Mouse (Mus musculus) limb, embryonic 14.5 days (tissue): ENCODE data around the gene Gal3st2. TPM values are rescaled to one million over a fixed set of nuclear protein-coding genes. Genes with fewer than 3 reads are reported as not detected.
"Not testable (repeated sequence)": the region's sequence is repeated elsewhere in the genome, so short reads cannot be mapped to it uniquely, and the experiment has no call there.

Experiments used
- ATAC-seq: fragments of 200-750 bp; cut with Nextera tagmentation; 2 replicates; pipeline ENCODE4 v1.8.0; 2017; ENCODE audit warnings: low read depth, moderate number of reproducible peaks, moderate TSS enrichment; ENCODE audit not compliant: low FRiP score
- DNase-seq: peaks from one replicate; pipeline ENCODE4 v3.0.0-alpha.2; 2015; ENCODE audit warnings: low spot score
- H3K27ac ChIP-seq: fragments of 300-500 bp; sonication (generic); replicated peaks from 2 replicates; pipeline ENCODE4 v1.5.1; 2014; ENCODE audit warnings: low read depth, mild to moderate bottlenecking, low read length, moderate library complexity, mixed read lengths
- H3K27me3 ChIP-seq: fragments of 300-500 bp; sonication (generic); 2 replicates; pipeline ENCODE4 v1.6.1; 2014; ENCODE audit warnings: low read length, mixed read lengths; ENCODE audit not compliant: control insufficient read depth, insufficient read depth
- H3K36me3 ChIP-seq: fragments of 300-500 bp; sonication (generic); 2 replicates; pipeline ENCODE4 v1.6.1; 2014; ENCODE audit warnings: mild to moderate bottlenecking, low read length, moderate library complexity, mixed read lengths; ENCODE audit not compliant: control insufficient read depth, insufficient read depth
- H3K4me1 ChIP-seq: fragments of 300-500 bp; sonication (generic); 2 replicates; pipeline ENCODE4 v1.6.1; 2014; ENCODE audit warnings: antibody characterized with exemption, low read length, mixed read lengths; ENCODE audit not compliant: control insufficient read depth, insufficient read depth
- H3K4me2 ChIP-seq: fragments of 300-500 bp; sonication (generic); replicated peaks from 2 replicates; pipeline ENCODE4 v1.6.1; 2014; ENCODE audit warnings: low read depth, mild to moderate bottlenecking, low read length, moderate library complexity; ENCODE audit not compliant: severe bottlenecking
- H3K4me3 ChIP-seq: fragments of 300-500 bp; sonication (generic); replicated peaks from 2 replicates; pipeline ENCODE4 v1.5.1; 2014; ENCODE audit warnings: low read length
- H3K9ac ChIP-seq: fragments of 300-500 bp; sonication (generic); 2 replicates; pipeline ENCODE4 v1.6.1; 2014; ENCODE audit warnings: mild to moderate bottlenecking, low read depth, low read length, moderate library complexity; ENCODE audit not compliant: severe bottlenecking
- H3K9me3 ChIP-seq: fragments of 300-500 bp; sonication (generic); 2 replicates; pipeline ENCODE4 v1.6.1; 2016; ENCODE audit warnings: low read length; ENCODE audit not compliant: control insufficient read depth
- POLR2A ChIP-seq: fragments of 200-500 bp; IDR thresholded peaks from 2 replicates; pipeline ENCODE4 v1.8.0; 2012; ENCODE audit warnings: inconsistent platforms, mild to moderate bottlenecking, moderate library complexity, borderline replicate concordance; ENCODE audit not compliant: insufficient read depth, insufficient read length; ENCODE audit errors: extremely low read depth
- WGBS: fragments of 180-500 bp; shearing (Covaris S2); extraction: QIAGEN DNeasy Blood & Tissue Kit; methylation state at CpG from one replicate; pipeline ENCODE4 v1.1.7; 2014; 5-methylcytosine and 5-hydroxymethylcytosine counted together
- polyA plus RNA-seq, 2 experiments: library from polyadenylated mRNA; depleted of rRNA in 1 of 2; stranded (reverse) in 1 of 2; unstranded in 1 of 2; fragments of >200 nt; fragmentation: Nextera tagmentation in 1 of 2; extraction: Ambion mirVana in 1 of 2; gene quantifications; 2 replicates each; pipeline versions ENCODE4 v1.2.1 to v1.2.3; 2012 to 2014

The Gal3st2 gene
- polyA plus RNA-seq, 2 experiments, result 0.08 to 0.23 TPM

DNA sequence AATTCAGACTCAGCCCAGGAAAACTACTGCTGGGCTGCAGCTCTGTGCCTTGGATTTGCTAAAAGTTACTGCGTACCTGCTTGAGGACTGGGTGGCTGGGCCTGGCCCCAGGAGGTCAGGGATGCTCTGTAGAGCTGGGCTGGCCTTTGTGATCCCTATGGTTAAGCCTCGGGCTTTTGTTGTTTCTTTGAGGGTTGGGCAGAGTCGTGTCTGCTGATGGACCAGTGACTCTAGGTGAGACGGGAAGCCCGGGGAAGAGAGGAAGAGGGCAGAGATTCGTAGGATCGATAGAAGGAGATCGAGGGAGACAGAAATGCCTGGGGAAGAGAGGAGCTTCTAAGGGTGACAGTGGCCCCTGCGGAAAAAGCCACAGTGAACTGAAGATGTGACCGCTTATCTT, 36.5 kb upstream of the Gal3st2 start, which contains the start of gene D2hgdh:
D2hgdh (plus strand) TSS at position 301 of the 400 bp plus-strand sequence.
- TF ChIP-seq POLR2A, result no peak
- Histone ChIP-seq H3K9ac (peak within 1 kb of the TSS; percentile 71), H3K36me3 (peaks cover 16% of the 10 kb centered on the region), H3K4me2 (peak within 1 kb of the TSS; percentile 64), H3K9me3 (no peaks in the 10 kb centered on the region), H3K4me1 (peaks cover 7% of the 10 kb centered on the region; the same call in 1 of the 2 replicates), H3K27ac (peak within 1 kb of the TSS; percentile 94), H3K27me3 (no peaks in the 10 kb centered on the region), H3K4me3 (peak within 1 kb of the TSS; percentile 59)
- no peak for DNase-seq
- WGBS, result 8% methylated on average over 10 of the region's 10 CpGs
- ATAC-seq, result no peak

- Histone ChIP-seq H3K4me3 (peak overlapping the region; percentile 59), H3K4me2 (peak overlapping the region; percentile 64), H3K9me3 (no peaks in the 10 kb centered on the region), H3K27ac (peak overlapping the region; percentile 94), H3K4me1 (peaks cover 7% of the 10 kb centered on the region; the same call in 1 of the 2 replicates), H3K27me3 (no peaks in the 10 kb centered on the region), H3K36me3 (peaks cover 10% of the 10 kb centered on the region), H3K9ac (peak overlapping the region; percentile 71)
- under 1% methylated on average over 30 of the region's 30 CpGs for WGBS
- DNase-seq (peak; percentile 96), ATAC-seq (peak; percentile 98)
- TF ChIP-seq POLR2A, result peak; percentile 82; the same call in 1 of the 2 replicates
Measured at GRCm38 (mm10) chr1:93825105-93825674, 35.9 kb upstream of the Gal3st2 start.

DNA sequence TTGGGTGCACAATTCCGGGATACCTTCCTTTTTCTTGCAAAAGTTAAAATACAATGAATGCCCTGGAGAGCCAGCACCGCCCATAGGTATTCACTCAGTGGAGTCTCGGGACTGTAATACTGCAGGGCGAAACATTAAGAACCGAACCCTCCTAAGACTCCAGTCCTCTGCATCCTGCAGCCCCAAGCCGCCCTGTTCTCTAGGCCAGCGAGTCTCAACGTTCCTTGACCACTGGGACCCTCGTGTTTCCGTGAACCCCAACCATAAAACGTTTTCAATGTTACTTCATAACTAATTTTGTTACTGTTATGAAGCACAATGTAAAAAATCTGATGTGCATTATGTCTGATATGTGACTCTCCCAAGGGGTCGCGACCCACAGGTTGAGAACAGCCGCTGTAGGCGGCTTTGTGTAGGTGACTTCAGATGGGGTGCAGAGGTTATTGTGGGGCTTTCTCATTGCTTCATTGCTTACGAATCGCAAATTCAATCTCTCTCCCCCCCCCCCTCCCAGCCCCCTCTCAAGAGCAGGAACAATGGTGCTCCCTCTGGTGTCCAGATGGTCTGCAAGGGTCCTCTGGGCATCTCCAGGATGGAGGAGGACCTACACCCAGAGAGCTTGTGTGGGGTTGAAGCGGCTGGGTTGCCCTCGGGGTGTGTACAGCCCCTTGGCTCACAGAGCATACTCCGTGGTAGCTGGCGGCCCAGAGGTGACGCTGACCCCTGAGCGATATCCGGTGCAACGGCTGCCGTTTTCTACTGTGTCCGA, 35.2 kb upstream of the Gal3st2 start:
- Histone ChIP-seq H3K9ac (peak overlapping the region; percentile 71), H3K9me3 (no peaks in the 10 kb centered on the region), H3K4me1 (peaks cover 7% of the 10 kb centered on the region; the same call in 1 of the 2 replicates), H3K27ac (peak overlapping the region; percentile 94), H3K36me3 (peaks cover 3% of the 10 kb centered on the region; the same call in 1 of the 2 replicates), H3K4me2 (peak overlapping the region; percentile 64), H3K27me3 (no peaks in the 10 kb centered on the region), H3K4me3 (peak overlapping the region; percentile 59)
- WGBS, result 47% methylated on average over 26 of the region's 27 CpGs
- no peak for DNase-seq
- no peak for TF ChIP-seq POLR2A
- ATAC-seq, result no peak

DNA sequence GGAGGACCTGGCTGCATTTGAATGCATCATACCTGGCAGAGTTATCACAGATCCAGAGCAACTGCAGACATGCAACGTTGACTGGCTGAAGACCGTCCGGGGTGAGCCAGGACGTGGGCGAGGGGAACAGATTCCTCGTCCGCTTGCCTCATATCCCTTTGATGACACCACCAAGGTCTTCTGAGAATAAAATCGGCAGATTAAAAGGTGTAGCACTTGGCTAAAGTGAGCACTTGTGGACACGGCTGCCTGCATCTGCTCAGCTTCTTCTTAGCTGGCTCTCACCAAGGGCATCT, 34.6 kb upstream of the Gal3st2 start:
- H3K4me1 ChIP-seq, result peaks cover 7% of the 10 kb centered on the region; the same call in 1 of the 2 replicates
- peak overlapping the region; percentile 64; the same call in 1 of the 2 replicates for H3K4me2 ChIP-seq
- no peaks in the 10 kb centered on the region for H3K36me3 ChIP-seq
- H3K9ac ChIP-seq, result no peak overlapping the region
- H3K27ac ChIP-seq, result no peak overlapping the region
- ATAC-seq (no peak), DNase-seq (no peak)
- H3K4me3 ChIP-seq, result peak overlapping the region; percentile 59; the same call in 1 of the 2 replicates
- no peaks in the 10 kb centered on the region for H3K27me3 ChIP-seq
- no peaks in the 10 kb centered on the region for H3K9me3 ChIP-seq
- no peak for TF ChIP-seq POLR2A
- 93% methylated on average over 9 of the region's 9 CpGs for WGBS

- not testable (repeated sequence) for H3K4me3 ChIP-seq, H3K9ac ChIP-seq, ATAC-seq, DNase-seq, H3K9me3 ChIP-seq, H3K4me1 ChIP-seq, H3K27ac ChIP-seq, H3K27me3 ChIP-seq, H3K4me2 ChIP-seq
- WGBS, result 88% methylated on average over 1 of the region's 4 CpGs
- H3K36me3 ChIP-seq, result peaks cover 28% of the 10 kb centered on the region
Measured at GRCm38 (mm10) chr1:93832754-93833360, 28.2 kb upstream of the Gal3st2 start.
